Mouse (Mus musculus): ENCODE measurements around the gene Ttc25. TPM values are rescaled to one million over a fixed set of nuclear protein-coding genes. Genes with fewer than 3 reads are reported as not detected.
"Not testable (repeated sequence)": the region's sequence is repeated elsewhere in the genome, so short reads cannot be mapped to it uniquely, and the experiment has no call there.

Ttc25 gene
- polyA plus RNA-seq, 1 experiment from 2014 or later = 0.66 TPM

- Histone ChIP-seq H3K36me3 (peaks cover 26% of the 10 kb centered on the region), H3K4me1 (peaks cover 30% of the 10 kb centered on the region), H3K9me3 (no peaks in the 10 kb centered on the region), H3K4me3 (peak within 1 kb of the TSS; percentile 64), H3K4me2 (peak within 1 kb of the TSS; percentile 76), H3K27me3 (peaks cover 14% of the 10 kb centered on the region), H3K9ac (peak within 1 kb of the TSS; percentile 74), H3K27ac (peak within 1 kb of the TSS; percentile 74)
- no peak for ATAC-seq (ENCODE audit: insufficient number of reproducible peaks, insufficient read depth, low FRiP score, low TSS enrichment, low read depth)
- WGBS = 1% methylated on average over 47 of the region's 47 CpGs
These were observed 29.5 kb downstream of the Ttc25 start, which contains the start of gene Cnp for GRCm38 (mm10) chr11:100574708-100575483. Gene Cnp, plus strand, starts transcription at chr11:100574904.

- Histone ChIP-seq H3K9ac (peak overlapping the region; percentile 74), H3K36me3 (peaks cover 32% of the 10 kb centered on the region), H3K27ac (peak overlapping the region; percentile 74), H3K27me3 (peaks cover 14% of the 10 kb centered on the region), H3K9me3 (no peaks in the 10 kb centered on the region), H3K4me2 (peak overlapping the region; percentile 76), H3K4me3 (peak overlapping the region; percentile 64), H3K4me1 (peaks cover 30% of the 10 kb centered on the region)
- ATAC-seq (ENCODE audit: insufficient number of reproducible peaks, insufficient read depth, low FRiP score, low TSS enrichment, low read depth) = no peak
- WGBS = 44% methylated on average over 2 of the region's 2 CpGs
These were observed 30.1 kb downstream of the Ttc25 start for GRCm38 (mm10) chr11:100575484-100575855.

- H3K4me2 ChIP-seq = peak overlapping the region; percentile 76
- no peak for ATAC-seq (ENCODE audit: insufficient number of reproducible peaks, insufficient read depth, low FRiP score, low TSS enrichment, low read depth)
These were observed 30.8 kb downstream of the Ttc25 start for GRCm38 (mm10) chr11:100576256-100576655.

GRCm38 (mm10) chr11:100577852-100578599 lies 32.6 kb downstream of the Ttc25 start:
- H3K9me3 ChIP-seq = no peaks in the 10 kb centered on the region
- H3K4me2 ChIP-seq = no peak overlapping the region
- peaks cover 20% of the 10 kb centered on the region for H3K4me1 ChIP-seq
- H3K27ac ChIP-seq = no peak overlapping the region
- no peak for ATAC-seq (ENCODE audit: insufficient number of reproducible peaks, insufficient read depth, low FRiP score, low TSS enrichment, low read depth)
- 82% methylated on average over 8 of the region's 8 CpGs for WGBS
- peak overlapping the region; percentile 32; the same call in 1 of the 2 replicates for H3K9ac ChIP-seq
- H3K4me3 ChIP-seq = no peak overlapping the region
- H3K27me3 ChIP-seq = no peaks in the 10 kb centered on the region
- H3K36me3 ChIP-seq = peaks cover 58% of the 10 kb centered on the region

More at GRCm38 (mm10) chr11:100576256-100576655, 30.8 kb downstream of the Ttc25 start:
- Histone ChIP-seq H3K9me3 (no peaks in the 10 kb centered on the region), H3K4me1 (peaks cover 22% of the 10 kb centered on the region), H3K36me3 (peaks cover 40% of the 10 kb centered on the region), H3K27me3 (peaks cover 7% of the 10 kb centered on the region), H3K27ac (peak overlapping the region; percentile 74; the same call in 1 of the 2 replicates), H3K4me3 (no peak overlapping the region), H3K9ac (peak overlapping the region; percentile 28; the same call in 1 of the 2 replicates)
- 68% methylated on average over 21 of the region's 21 CpGs for WGBS

GRCm38 (mm10) chr11:100579116-100579799 lies 33.9 kb downstream of the Ttc25 start:
- no peak overlapping the region for H3K27ac ChIP-seq
- peaks cover 20% of the 10 kb centered on the region for H3K4me1 ChIP-seq
- 91% methylated on average over 9 of the region's 9 CpGs for WGBS
- H3K36me3 ChIP-seq = peaks cover 70% of the 10 kb centered on the region
- no peak for ATAC-seq (ENCODE audit: insufficient number of reproducible peaks, insufficient read depth, low FRiP score, low TSS enrichment, low read depth)
- no peak overlapping the region for H3K4me2 ChIP-seq
- no peaks in the 10 kb centered on the region for H3K9me3 ChIP-seq
- H3K9ac ChIP-seq = no peak overlapping the region
- H3K27me3 ChIP-seq = no peaks in the 10 kb centered on the region
- H3K4me3 ChIP-seq = no peak overlapping the region

GRCm38 (mm10) chr11:100580275-100580674 lies 34.9 kb downstream of the Ttc25 start:
- ATAC-seq (ENCODE audit: insufficient number of reproducible peaks, insufficient read depth, low FRiP score, low TSS enrichment, low read depth) = no peak
- Histone ChIP-seq H3K36me3 (peaks cover 80% of the 10 kb centered on the region), H3K4me3 (no peak overlapping the region)

GRCm38 (mm10) chr11:100581756-100582155 lies 36.3 kb downstream of the Ttc25 start:
- Histone ChIP-seq H3K27ac (no peak overlapping the region), H3K36me3 (peaks cover 90% of the 10 kb centered on the region), H3K4me2 (no peak overlapping the region), H3K27me3 (no peaks in the 10 kb centered on the region), H3K4me3 (no peak overlapping the region), H3K9ac (no peak overlapping the region), H3K4me1 (peaks cover 6% of the 10 kb centered on the region; the same call in 1 of the 2 replicates), H3K9me3 (no peaks in the 10 kb centered on the region)
- no peak for ATAC-seq (ENCODE audit: insufficient number of reproducible peaks, insufficient read depth, low FRiP score, low TSS enrichment, low read depth)
- 85% methylated on average over 4 of the region's 4 CpGs for WGBS

More at GRCm38 (mm10) chr11:100580275-100580674, 34.9 kb downstream of the Ttc25 start:
- Histone ChIP-seq H3K9me3 (no peaks in the 10 kb centered on the region), H3K4me1 (peaks cover 18% of the 10 kb centered on the region), H3K27me3 (no peaks in the 10 kb centered on the region), H3K4me2 (no peak overlapping the region), H3K9ac (no peak overlapping the region), H3K27ac (no peak overlapping the region)
- WGBS = 91% methylated on average over 13 of the region's 13 CpGs

GRCm38 (mm10) chr11:100582413-100582812 lies 37.0 kb downstream of the Ttc25 start:
- ATAC-seq (ENCODE audit: insufficient number of reproducible peaks, insufficient read depth, low FRiP score, low TSS enrichment, low read depth) = peak; percentile 38; the same call in 1 of the 2 replicates
- not testable (repeated sequence) for H3K27ac ChIP-seq, H3K4me1 ChIP-seq, H3K9ac ChIP-seq, H3K9me3 ChIP-seq, H3K4me2 ChIP-seq, H3K27me3 ChIP-seq, H3K4me3 ChIP-seq
- WGBS = 96% methylated on average over 1 of the region's 1 CpGs
- peaks cover 97% of the 10 kb centered on the region for H3K36me3 ChIP-seq

- no peak overlapping the region for H3K27ac ChIP-seq
- H3K9ac ChIP-seq = no peak overlapping the region
- 90% methylated on average over 2 of the region's 2 CpGs for WGBS
- H3K4me1 ChIP-seq = peaks cover 3% of the 10 kb centered on the region; the same call in 1 of the 2 replicates
- no peaks in the 10 kb centered on the region for H3K27me3 ChIP-seq
- H3K4me2 ChIP-seq = no peak overlapping the region
- ATAC-seq (ENCODE audit: insufficient number of reproducible peaks, insufficient read depth, low FRiP score, low TSS enrichment, low read depth) = no peak
- peaks cover 99% of the 10 kb centered on the region for H3K36me3 ChIP-seq
- H3K9me3 ChIP-seq = no peaks in the 10 kb centered on the region
- H3K4me3 ChIP-seq = no peak overlapping the region
These were observed 37.4 kb downstream of the Ttc25 start for GRCm38 (mm10) chr11:100582836-100583235.

GRCm38 (mm10) chr11:100584561-100584961 lies 39.2 kb downstream of the Ttc25 start:
- H3K4me2 ChIP-seq = no peak overlapping the region
- no peak overlapping the region for H3K9ac ChIP-seq
- no peak for ATAC-seq (ENCODE audit: insufficient number of reproducible peaks, insufficient read depth, low FRiP score, low TSS enrichment, low read depth)
- H3K27me3 ChIP-seq = no peaks in the 10 kb centered on the region
- peaks cover 99% of the 10 kb centered on the region for H3K36me3 ChIP-seq
- 91% methylated on average over 7 of the region's 7 CpGs for WGBS
- H3K9me3 ChIP-seq = no peaks in the 10 kb centered on the region
- no peaks in the 10 kb centered on the region for H3K4me1 ChIP-seq
- no peak overlapping the region for H3K4me3 ChIP-seq
- no peak overlapping the region for H3K27ac ChIP-seq

- Histone ChIP-seq H3K36me3 (peaks cover 99% of the 10 kb centered on the region), H3K27ac (no peak overlapping the region), H3K9ac (no peak overlapping the region), H3K9me3 (no peaks in the 10 kb centered on the region), H3K4me2 (no peak overlapping the region), H3K27me3 (no peaks in the 10 kb centered on the region), H3K4me3 (no peak overlapping the region), H3K4me1 (no peaks in the 10 kb centered on the region)
- ATAC-seq (ENCODE audit: insufficient number of reproducible peaks, insufficient read depth, low FRiP score, low TSS enrichment, low read depth) = no peak
- 96% methylated on average over 3 of the region's 3 CpGs for WGBS
These were observed 39.7 kb downstream of the Ttc25 start for GRCm38 (mm10) chr11:100585148-100585547.
